Mouse (Mus musculus): ENCODE data around the gene Kap. TPM values are rescaled to one million over a fixed set of nuclear protein-coding genes. Genes with fewer than 3 reads are reported as not detected.
A peak's percentile ranks its signal among the peaks of the same experiment; 100 is the strongest.
"Not testable (repeated sequence)": the region's sequence is repeated elsewhere in the genome, so short reads cannot be mapped to it uniquely, and the experiment has no call there.

The Kap gene
- not detected for total RNA-seq (2021)
- long read RNA-seq: 0 reads

GRCm38 (mm10) chr6:133853526-133853925, at the start of gene Kap:
Kap (minus strand) TSS chr6:133853762.
- no peak for DNase-seq (ENCODE audit: low spot score in 2 of 2)

GRCm38 (mm10) chr6:133885871-133886415, 32.4 kb upstream of the Kap start:
- no peak for DNase-seq (ENCODE audit: low spot score in 2 of 2)

- no peak for DNase-seq (ENCODE audit: low spot score in 2 of 2)
Measured at GRCm38 (mm10) chr6:133883446-133883985, 30.0 kb upstream of the Kap start.

- DNase-seq (ENCODE audit: low spot score in 2 of 2): peak; percentile 37 to 59
Measured at GRCm38 (mm10) chr6:133875906-133876462, 22.4 kb upstream of the Kap start.

- DNase-seq (ENCODE audit: low spot score in 2 of 2): no peak
Measured at GRCm38 (mm10) chr6:133872667-133873066, 19.1 kb upstream of the Kap start.

GRCm38 (mm10) chr6:133871131-133871530, 17.6 kb upstream of the Kap start:
- DNase-seq (ENCODE audit: low spot score in 2 of 2): no peak

GRCm38 (mm10) chr6:133868381-133868780, 14.8 kb upstream of the Kap start:
- DNase-seq (ENCODE audit: low spot score in 2 of 2): no peak

- no peak for DNase-seq (ENCODE audit: low spot score in 2 of 2)
Measured at GRCm38 (mm10) chr6:133855871-133856270, 2.3 kb upstream of the Kap start.

GRCm38 (mm10) chr6:133849359-133849758, 4.2 kb downstream of the Kap start:
- DNase-seq (ENCODE audit: low spot score in 2 of 2): no peak

GRCm38 (mm10) chr6:133848861-133849260, 4.7 kb downstream of the Kap start:
- DNase-seq (ENCODE audit: low spot score in 2 of 2): not testable (repeated sequence)

GRCm38 (mm10) chr6:133838296-133838995, 15.1 kb downstream of the Kap start:
- DNase-seq (ENCODE audit: low spot score in 2 of 2): not testable (repeated sequence)

GRCm38 (mm10) chr6:133812342-133812741, 41.2 kb downstream of the Kap start:
- DNase-seq (ENCODE audit: low spot score in 2 of 2): peak in 1 of 2 experiments; percentile 12

Other genes starting within 250 kb of the Kap start
- gene Etv6, start 181.9 kb upstream of the Kap start, total RNA-seq (2021): 10 to 100 TPM; 12.0 to 13.8 TPM

Measured in layer of hippocampus, postnatal 10 days (tissue).